1 mouse cellular context compared by ENCODE assay signal in genomic region chr12:112743168-112743975, GRCm38 (mm10).
TF ChIP-seq lines count a peak whose summit lies in the region.

No protein-coding gene starts in this region.

TF ChIP-seq in MEL, 35 proteins besides CTCF, POLR2A, EP300 and RAD21 (continued from another document):
- peak; percentile 80; the same call in 1 of the 2 replicates for TF ChIP-seq MAZ (IDR thresholded peaks at IDR 0.05; ENCODE audit: low read depth, low read length)
- TF ChIP-seq USF2 (IDR thresholded peaks at IDR 0.05; ENCODE audit: borderline replicate concordance in 1 of 2, insufficient read depth in 1 of 2, low read depth in 1 of 2, low read length in 2 of 2) = peak; percentile 98 to 99
- TF ChIP-seq MAFK (IDR thresholded peaks at IDR 0.05; ENCODE audit: borderline replicate concordance, low read depth, low read length) = no peak
- peak; percentile 92 for TF ChIP-seq GATA1 (IDR thresholded peaks at IDR 0.05; ENCODE audit: low read depth, low read length)
- TF ChIP-seq MYC (IDR thresholded peaks at IDR 0.05; ENCODE audit: low read depth, low read length) = peak; percentile 96
- TF ChIP-seq MYB (IDR thresholded peaks at IDR 0.05; ENCODE audit: low read depth, low read length) = peak; percentile 27; the same call in 1 of the 2 replicates
- peak; percentile 85 for TF ChIP-seq POLR2AphosphoS2 (IDR thresholded peaks at IDR 0.05; ENCODE audit: low read length)
- TF ChIP-seq JUND (IDR thresholded peaks at IDR 0.05; ENCODE audit: low read depth, low read length) = peak; percentile 63; the same call in 1 of the 2 replicates
